Mouse (Mus musculus) CH12.LX (cell line): ENCODE results near the gene Slc1a1. TPM values are rescaled to one million over a fixed set of nuclear protein-coding genes. Genes with fewer than 3 reads are reported as not detected.

ENCODE experiments used
- DNase-seq: peaks from one replicate; pipeline ENCODE4 v3.0.0-alpha.2; 2013; ENCODE audit errors: extremely low read depth
- H3K27ac ChIP-seq: 2 replicates; pipeline ENCODE4 v1.5.1; 2012; ENCODE audit warnings: low read depth, mild to moderate bottlenecking, control low read depth, moderate library complexity; ENCODE audit not compliant: insufficient read depth
- H3K27me3 ChIP-seq: replicated peaks from 2 replicates; pipeline ENCODE3; 2012; ENCODE audit warnings: inconsistent platforms
- H3K36me3 ChIP-seq, 2 experiments: replicated peaks in 1 of 2; 2 replicates each; pipeline versions ENCODE3 to v1.6.1; 2012; ENCODE audit warnings: inconsistent platforms in 1 of 2, low read length in 1 of 2, mild to moderate bottlenecking in 1 of 2, mixed read lengths in 1 of 2, moderate library complexity in 1 of 2; ENCODE audit not compliant: control insufficient read depth in 1 of 2, insufficient read depth in 1 of 2
- H3K4me1 ChIP-seq, 2 experiments: 2 replicates each; pipeline ENCODE4 v1.6.1; 2012; ENCODE audit warnings: inconsistent platforms in 1 of 2, moderate library complexity in 1 of 2; ENCODE audit not compliant: insufficient read depth in 2 of 2, control insufficient read depth in 1 of 2
- H3K4me2 ChIP-seq: 2 replicates; pipeline ENCODE4 v1.6.1; 2012; ENCODE audit warnings: low read depth, mild to moderate bottlenecking, control low read depth; ENCODE audit not compliant: poor library complexity, insufficient read depth, severe bottlenecking
- H3K4me3 ChIP-seq, 3 experiments: fragments of 150-350 bp in 1 of 3; sonication (generic) in 1 of 3; replicated peaks in 1 of 3; 2 replicates each; pipeline versions ENCODE3 to v1.5.1; 2011 to 2012; ENCODE audit warnings: low read depth in 2 of 3, low read length in 2 of 3, mild to moderate bottlenecking in 2 of 3, moderate library complexity in 2 of 3, control low read depth in 1 of 3, improper control_type of control experiment in 1 of 3, inconsistent platforms in 1 of 3, mixed read lengths in 1 of 3; ENCODE audit not compliant: poor library complexity in 1 of 3
- H3K79me2 ChIP-seq: replicated peaks from 2 replicates; pipeline ENCODE4 v1.6.1; 2012; ENCODE audit warnings: mild to moderate bottlenecking, moderate library complexity; ENCODE audit not compliant: control insufficient read depth, poor library complexity, insufficient read depth, severe bottlenecking; ENCODE audit errors: extremely low read depth
- H3K9ac ChIP-seq: 2 replicates; pipeline ENCODE4 v1.6.1; 2012; ENCODE audit warnings: low read depth, mild to moderate bottlenecking, control low read depth, moderate library complexity; ENCODE audit not compliant: insufficient read depth
- H3K9me3 ChIP-seq: replicated peaks from 2 replicates; pipeline ENCODE3; 2012; ENCODE audit warnings: low read length, inconsistent platforms, mixed read lengths
- BHLHE40 ChIP-seq: IDR thresholded peaks from 2 replicates; pipeline ENCODE4 v1.6.1; 2011; ENCODE audit warnings: mild to moderate bottlenecking, low read depth, low read length, improper control_type of control experiment
- CHD1 ChIP-seq: IDR thresholded peaks from 2 replicates; pipeline ENCODE4 v1.6.1; 2012; ENCODE audit warnings: low read depth, low read length, improper control_type of control experiment, inconsistent platforms
- CHD2 ChIP-seq: IDR thresholded peaks from 2 replicates; pipeline ENCODE4 v1.6.1; 2011; ENCODE audit warnings: low read length, improper control_type of control experiment
- CTCF ChIP-seq, 2 experiments: IDR thresholded peaks in 1 of 2; conservative IDR thresholded peaks in 1 of 2; 2 replicates each; pipeline ENCODE4 v1.5.1; 2011 to 2012; ENCODE audit warnings: low read depth in 2 of 2, low read length in 2 of 2, improper control_type of control experiment in 1 of 2, inconsistent platforms in 1 of 2, mild to moderate bottlenecking in 1 of 2, moderate library complexity in 1 of 2
- E2F4 ChIP-seq: IDR thresholded peaks from 2 replicates; pipeline ENCODE4 v1.6.1; 2011; ENCODE audit warnings: low read depth, low read length, improper control_type of control experiment; ENCODE audit not compliant: insufficient replicate concordance
- ELF1 ChIP-seq: IDR thresholded peaks from 2 replicates; pipeline ENCODE4 v1.6.1; 2014; ENCODE audit warnings: low read depth, mild to moderate bottlenecking, inconsistent platforms, low read length, improper control_type of control experiment
- EP300 ChIP-seq: IDR thresholded peaks from 2 replicates; pipeline ENCODE4 v1.6.1; 2011; ENCODE audit warnings: low read length, improper control_type of control experiment
- ETS1 ChIP-seq: conservative IDR thresholded peaks from 2 replicates; pipeline ENCODE4 v1.6.1; 2012; ENCODE audit warnings: low read depth, mild to moderate bottlenecking, inconsistent platforms, low read length, improper control_type of control experiment, moderate library complexity
- GABPA ChIP-seq: IDR thresholded peaks from 2 replicates; pipeline ENCODE4 v1.6.1; 2012; ENCODE audit warnings: low read depth, low read length, improper control_type of control experiment, inconsistent platforms; ENCODE audit not compliant: insufficient replicate concordance
- HCFC1 ChIP-seq: IDR thresholded peaks from 2 replicates; pipeline ENCODE4 v1.6.1; 2012; ENCODE audit warnings: low read depth, mild to moderate bottlenecking, inconsistent platforms, low read length, improper control_type of control experiment
- IRF4 ChIP-seq: IDR thresholded peaks from 2 replicates; pipeline ENCODE4 v1.6.1; 2014; ENCODE audit warnings: low read depth, mild to moderate bottlenecking, inconsistent platforms, low read length, improper control_type of control experiment
- JUN ChIP-seq: IDR thresholded peaks from 2 replicates; pipeline ENCODE4 v1.6.1; 2011; ENCODE audit warnings: low read depth, mild to moderate bottlenecking, low read length, improper control_type of control experiment, moderate library complexity; ENCODE audit not compliant: insufficient read depth
- JUND ChIP-seq: conservative IDR thresholded peaks from 2 replicates; pipeline ENCODE4 v1.6.1; 2011; ENCODE audit warnings: low read depth, low read length, improper control_type of control experiment
- KAT2A ChIP-seq: IDR thresholded peaks from 2 replicates; pipeline ENCODE4 v1.6.1; 2012; ENCODE audit warnings: low read length, improper control_type of control experiment, inconsistent platforms; ENCODE audit not compliant: insufficient replicate concordance
- MAFK ChIP-seq: IDR thresholded peaks from 2 replicates; pipeline ENCODE4 v1.6.1; 2011; ENCODE audit warnings: low read length, improper control_type of control experiment; ENCODE audit not compliant: insufficient replicate concordance
- MAX ChIP-seq: IDR thresholded peaks from 2 replicates; pipeline ENCODE4 v1.6.1; 2011; ENCODE audit warnings: low read length, improper control_type of control experiment
- MAZ ChIP-seq: IDR thresholded peaks from 2 replicates; pipeline ENCODE4 v1.6.1; 2012; ENCODE audit warnings: low read depth, mild to moderate bottlenecking, inconsistent platforms, low read length, improper control_type of control experiment, moderate library complexity
- MEF2A ChIP-seq: IDR thresholded peaks from 2 replicates; pipeline ENCODE4 v1.6.1; 2014; ENCODE audit warnings: low read depth, mild to moderate bottlenecking, inconsistent platforms, low read length, improper control_type of control experiment, borderline replicate concordance
- MXI1 ChIP-seq: IDR thresholded peaks from 2 replicates; pipeline ENCODE4 v1.6.1; 2011; ENCODE audit warnings: mild to moderate bottlenecking, low read depth, low read length, improper control_type of control experiment
- MYC ChIP-seq: IDR thresholded peaks from 2 replicates; pipeline ENCODE4 v1.6.1; 2011; ENCODE audit warnings: low read depth, mild to moderate bottlenecking, improper control_type of control experiment, low read length
- NELFE ChIP-seq: IDR thresholded peaks from 2 replicates; pipeline ENCODE4 v1.6.1; 2011; ENCODE audit warnings: low read depth, low read length, improper control_type of control experiment
- NRF1 ChIP-seq: IDR thresholded peaks from 2 replicates; pipeline ENCODE4 v1.6.1; 2014; ENCODE audit warnings: low read depth, mild to moderate bottlenecking, inconsistent platforms, low read length, improper control_type of control experiment, moderate library complexity
- PAX5 ChIP-seq: IDR thresholded peaks from 2 replicates; pipeline ENCODE4 v1.6.1; 2012; ENCODE audit warnings: low read length, inconsistent platforms, mixed read lengths
- POLR2A ChIP-seq: IDR thresholded peaks from 2 replicates; pipeline ENCODE4 v1.6.1; 2011; ENCODE audit warnings: low read depth, mild to moderate bottlenecking, improper control_type of control experiment, low read length
- POLR2AphosphoS2 ChIP-seq: IDR thresholded peaks from 2 replicates; pipeline ENCODE4 v1.6.1; 2011; ENCODE audit warnings: low read depth, low read length, improper control_type of control experiment
- RAD21 ChIP-seq: IDR thresholded peaks from 2 replicates; pipeline ENCODE4 v1.6.1; 2011; ENCODE audit warnings: low read depth, mild to moderate bottlenecking, low read length, improper control_type of control experiment, moderate library complexity
- RCOR1 ChIP-seq: conservative IDR thresholded peaks from 2 replicates; pipeline ENCODE4 v1.6.1; 2012; ENCODE audit warnings: low read depth, mild to moderate bottlenecking, inconsistent platforms, low read length, improper control_type of control experiment
- SIN3A ChIP-seq: IDR thresholded peaks from 2 replicates; pipeline ENCODE4 v1.6.1; 2012; ENCODE audit warnings: low read length, improper control_type of control experiment, inconsistent platforms
- SMC3 ChIP-seq: IDR thresholded peaks from 2 replicates; pipeline ENCODE4 v1.6.1; 2011; ENCODE audit warnings: low read depth, low read length, improper control_type of control experiment
- TBP ChIP-seq: conservative IDR thresholded peaks from 2 replicates; pipeline ENCODE4 v1.6.1; 2011; ENCODE audit warnings: low read depth, low read length, improper control_type of control experiment
- TCF12 ChIP-seq: IDR thresholded peaks from 2 replicates; pipeline ENCODE4 v1.6.1; 2014; ENCODE audit warnings: low read depth, mild to moderate bottlenecking, inconsistent platforms, low read length, improper control_type of control experiment
- UBTF ChIP-seq: IDR thresholded peaks from 2 replicates; pipeline ENCODE4 v1.6.1; 2012; ENCODE audit warnings: low read depth, mild to moderate bottlenecking, inconsistent platforms, low read length, improper control_type of control experiment, moderate library complexity
- USF1 ChIP-seq: IDR thresholded peaks from 2 replicates; pipeline ENCODE4 v1.6.1; 2014; ENCODE audit warnings: low read depth, mild to moderate bottlenecking, inconsistent platforms, low read length, improper control_type of control experiment
- USF2 ChIP-seq: conservative IDR thresholded peaks from 2 replicates; pipeline ENCODE4 v1.6.1; 2011; ENCODE audit warnings: low read depth, low read length, improper control_type of control experiment
- ZC3H11A ChIP-seq: IDR thresholded peaks from 2 replicates; pipeline ENCODE4 v1.6.1; 2012; ENCODE audit warnings: low read depth, mild to moderate bottlenecking, inconsistent platforms, low read length, improper control_type of control experiment
- ZKSCAN1 ChIP-seq: IDR thresholded peaks from 2 replicates; pipeline ENCODE4 v1.6.1; 2012; ENCODE audit warnings: low read depth, inconsistent platforms, low read length, improper control_type of control experiment, borderline replicate concordance
- ZMIZ1 ChIP-seq: IDR thresholded peaks from 2 replicates; pipeline ENCODE4 v1.6.1; 2012; ENCODE audit warnings: low read depth, mild to moderate bottlenecking, inconsistent platforms, low read length, improper control_type of control experiment
- ZNF384 ChIP-seq: IDR thresholded peaks from 2 replicates; pipeline ENCODE4 v1.6.1; 2012; ENCODE audit warnings: low read depth, low read length, improper control_type of control experiment, inconsistent platforms
- dilution Hi-C: fragments of 300-500 bp; cut with MboI; formaldehyde crosslinking; loops from 2 replicates; pipeline ENCODE4 v1.14.3; 2020; ENCODE audit warnings: low sequenced_read_pairs; ENCODE audit not compliant: extremely low pct_unique_long_range_greater_than_20kb, extremely low pct_ligation_motif_present
- in situ Hi-C: fragments of 300-500 bp; cut with MboI; formaldehyde crosslinking; loops from 3 replicates; pipeline ENCODE4 v1.14.3; 2019; ENCODE audit warnings: low sequenced_read_pairs, low pct_ligation_motif_present, low pct_unique_long_range_greater_than_20kb, mixed read lengths
- polyA plus RNA-seq: library from polyadenylated mRNA; unstranded; fragments of >175 nt; gene quantifications from 2 replicates; pipeline ENCODE4 v1.2.1, GENCODE M21; 2012; ENCODE audit warnings: low read depth; ENCODE audit not compliant: insufficient read length
- total RNA-seq, 2 experiments: library from RNA; depleted of rRNA; stranded (reverse); fragments of 300-350 nt in 1 of 2; fragments of >200 nt in 1 of 2; gene quantifications; 2 replicates each; pipeline ENCODE4 v1.2.3; 2012 to 2014

Gene Slc1a1
- total and polyA plus RNA-seq, 3 experiments = 0.20 to 1.1 (median 0.95) TPM

- H3K4me1 ChIP-seq = peaks cover 12 to 15% of the 10 kb centered on the region in 2 experiments
- H3K27ac ChIP-seq = peak overlapping the region; percentile 7; the same call in 1 of the 2 replicates
- no peaks in the 10 kb centered on the region for H3K27me3 ChIP-seq
- H3K36me3 ChIP-seq = no peaks in the 10 kb centered on the region
- no peak overlapping the region for H3K4me3 ChIP-seq
- H3K9me3 ChIP-seq = no peaks in the 10 kb centered on the region
- H3K79me2 ChIP-seq = no peaks in the 10 kb centered on the region
- in situ Hi-C loops = no loop called here
- TF ChIP-seq BHLHE40 = peak; percentile 55
- TF ChIP-seq SIN3A = peak; percentile 64; the same call in 1 of the 2 replicates
- no peak for TF ChIP-seq TBP
- peak; percentile 67 for TF ChIP-seq MXI1
- no peak for TF ChIP-seq POLR2A
- no peak for TF ChIP-seq NELFE
- no peak for TF ChIP-seq ZMIZ1
- TF ChIP-seq IRF4 = peak; percentile 75
- TF ChIP-seq ZKSCAN1 = no peak
- TF ChIP-seq EP300 = peak; percentile 78
- TF ChIP-seq ELF1 = no peak
- no peak for TF ChIP-seq KAT2A
- no peak for TF ChIP-seq SMC3
- TF ChIP-seq CTCF (conservative IDR thresholded peaks at IDR 0.05 in 1 of 2, IDR thresholded peaks at IDR 0.05 in 1 of 2; ENCODE audit: low read depth in 2 of 2, low read length in 2 of 2) = no peak
- peak; percentile 38; the same call in 1 of the 2 replicates for TF ChIP-seq TCF12
- no peak for TF ChIP-seq JUN
- TF ChIP-seq ETS1 = peak; percentile 87; the same call in 1 of the 2 replicates
- TF ChIP-seq CHD1 = no peak
- TF ChIP-seq JUND = peak; percentile 48; the same call in 1 of the 2 replicates
- TF ChIP-seq NRF1 = no peak
- TF ChIP-seq RAD21 = no peak
- TF ChIP-seq GABPA = no peak
- no peak for TF ChIP-seq CHD2
- peak; percentile 54 for TF ChIP-seq RCOR1
- TF ChIP-seq USF1 = no peak
- TF ChIP-seq HCFC1 = no peak
- TF ChIP-seq MEF2A = peak; percentile 39; the same call in 1 of the 2 replicates
- no peak for TF ChIP-seq ZC3H11A
- TF ChIP-seq ZNF384 = peak; percentile 63
- 0 out of 2 replicates have a peak, but pooled peaks have one; percentile 53 for TF ChIP-seq MYC
- no peak for TF ChIP-seq PAX5
- TF ChIP-seq MAFK = 0 out of 2 replicates have a peak, but pooled peaks have one; percentile 28
- peak; percentile 66; the same call in 1 of the 2 replicates for TF ChIP-seq MAX
- TF ChIP-seq UBTF = no peak
- no peak for TF ChIP-seq POLR2AphosphoS2
- TF ChIP-seq USF2 = no peak
- no peak for TF ChIP-seq MAZ
- TF ChIP-seq E2F4 = no peak
- peak; percentile 51 for DNase-seq
- dilution Hi-C loops = no loop called here
- peak overlapping the region; percentile 9; the same call in 1 of the 2 replicates for H3K9ac ChIP-seq
- peak overlapping the region; percentile 70 for H3K4me2 ChIP-seq
Observed at GRCm38 (mm10) chr19:28869251-28869855, 34.5 kb downstream of the Slc1a1 start.
